Mouse (Mus musculus) heart, postnatal 4 days (tissue): Measurements from ENCODE around the gene Ankrd33b. TPM values are rescaled to one million over a fixed set of nuclear protein-coding genes. Genes with fewer than 3 reads are reported as not detected.

Experiments used
- DNase-seq: peaks from one replicate; pipeline ENCODE4 v3.0.0; 2021
- total RNA-seq, 2 experiments: library from RNA; stranded (reverse); gene quantifications; 2 replicates each; pipeline ENCODE4 v1.2.3; 2021

The Ankrd33b gene
- total RNA-seq, 2 experiments from 2014 or later: 12.8 to 13.4 TPM

- DNase-seq: no peak
Observed at GRCm38 (mm10) chr15:31262361-31262760, 105.2 kb downstream of the Ankrd33b start.

- no peak for DNase-seq
Observed at GRCm38 (mm10) chr15:31261094-31261493, 106.4 kb downstream of the Ankrd33b start.

GRCm38 (mm10) chr15:31258693-31259439 lies 108.7 kb downstream of the Ankrd33b start:
- peak; percentile 35 for DNase-seq

- DNase-seq: no peak
Observed at GRCm38 (mm10) chr15:31258029-31258692, 109.4 kb downstream of the Ankrd33b start.

GRCm38 (mm10) chr15:31257329-31257728 lies 110.2 kb downstream of the Ankrd33b start:
- DNase-seq: no peak

- DNase-seq: no peak
Observed at GRCm38 (mm10) chr15:31255762-31256161, 111.8 kb downstream of the Ankrd33b start.

GRCm38 (mm10) chr15:31254939-31255535 lies 112.5 kb downstream of the Ankrd33b start:
- DNase-seq: no peak

GRCm38 (mm10) chr15:31253963-31254362 lies 113.6 kb downstream of the Ankrd33b start:
- DNase-seq: no peak

GRCm38 (mm10) chr15:31253380-31253779 lies 114.1 kb downstream of the Ankrd33b start:
- DNase-seq: no peak

- DNase-seq: no peak
Observed at GRCm38 (mm10) chr15:31252590-31253311, 114.8 kb downstream of the Ankrd33b start.

GRCm38 (mm10) chr15:31251189-31251588 lies 116.3 kb downstream of the Ankrd33b start:
- no peak for DNase-seq

- DNase-seq: no peak
Observed at GRCm38 (mm10) chr15:31250676-31251075, 116.8 kb downstream of the Ankrd33b start.

GRCm38 (mm10) chr15:31250027-31250426 lies 117.5 kb downstream of the Ankrd33b start:
- no peak for DNase-seq

- no peak for DNase-seq
Observed at GRCm38 (mm10) chr15:31248882-31249281, 118.6 kb downstream of the Ankrd33b start.

- DNase-seq: no peak
Observed at GRCm38 (mm10) chr15:31247035-31247434, 120.5 kb downstream of the Ankrd33b start.

- DNase-seq: peak; percentile 16
Observed at GRCm38 (mm10) chr15:31245934-31246333, 121.6 kb downstream of the Ankrd33b start.

GRCm38 (mm10) chr15:31244696-31245445 lies 122.7 kb downstream of the Ankrd33b start:
- no peak for DNase-seq

GRCm38 (mm10) chr15:31243260-31243659 lies 124.3 kb downstream of the Ankrd33b start:
- no peak for DNase-seq
